ENCODE assay signal across 11 mouse cellular contexts in genomic region chr3:129254246-129254645, GRCm38 (mm10). TPM values are rescaled to one million over a fixed set of nuclear protein-coding genes. Genes with fewer than 3 reads are reported as not detected.
DNase-seq lines count a peak whose midpoint lies in the region; ATAC-seq lines count a peak whose summit lies in the region.
"Had no signal": no experiment of that assay in that cellular context is flagged by ENCODE, and none has a peak within 500 bp of the region (broad histone marks: within the 10 kb centered on the region; RNA-seq: fewer than 3 reads in every experiment).

No protein-coding gene starts in this region.

- no peak overlapping the region for H3K27ac ChIP-seq in hindbrain, embryonic 15.5 days (replicated peaks)
- H3K27ac ChIP-seq in hindbrain, embryonic 13.5 days: no peak overlapping the region
- H3K27ac ChIP-seq in stomach, embryonic 15.5 days: no peak overlapping the region
- H3K27ac ChIP-seq: liver, embryonic 12.5 days had no signal

- peak overlapping the region; percentile 23; the same call in 1 of the 2 replicates for H3K4me2 ChIP-seq in hindbrain, embryonic 15.5 days
- H3K4me2 ChIP-seq in hindbrain, embryonic 13.5 days: no peak overlapping the region
- peak overlapping the region; percentile 27 for H3K4me2 ChIP-seq in stomach, embryonic 15.5 days
- H3K4me2 ChIP-seq: liver, embryonic 12.5 days had no signal

- 50% methylated on average over 10 of the region's 10 CpGs for WGBS in hindbrain, embryonic 15.5 days
- WGBS in hindbrain, embryonic 13.5 days: 53% methylated on average over 10 of the region's 10 CpGs
- whole genome bisulfite sequencing in stomach, embryonic 15.5 days: 38% methylated on average over 10 of the region's 10 CpGs

- H3K9ac ChIP-seq in hindbrain, embryonic 15.5 days: no peak overlapping the region
- no peak overlapping the region for H3K9ac ChIP-seq in hindbrain, embryonic 13.5 days
- no peak overlapping the region for H3K9ac ChIP-seq in stomach, embryonic 15.5 days
- H3K9ac ChIP-seq: liver, embryonic 12.5 days had no signal

- no peaks in the 10 kb centered on the region for H3K27me3 ChIP-seq in hindbrain, embryonic 15.5 days
- no peaks in the 10 kb centered on the region for H3K27me3 ChIP-seq in hindbrain, embryonic 13.5 days
- H3K27me3 ChIP-seq in stomach, embryonic 15.5 days (replicated peaks): no peaks in the 10 kb centered on the region

- no peaks in the 10 kb centered on the region for H3K4me1 ChIP-seq in hindbrain, embryonic 15.5 days (replicated peaks)
- H3K4me1 ChIP-seq in hindbrain, embryonic 13.5 days (replicated peaks): no peaks in the 10 kb centered on the region
- H3K4me1 ChIP-seq in stomach, embryonic 15.5 days: no peaks in the 10 kb centered on the region
- H3K4me1 ChIP-seq: liver, embryonic 12.5 days had no signal

- H3K9me3 ChIP-seq in hindbrain, embryonic 15.5 days: no peaks in the 10 kb centered on the region
- no peaks in the 10 kb centered on the region for H3K9me3 ChIP-seq in hindbrain, embryonic 13.5 days
- H3K9me3 ChIP-seq in stomach, embryonic 15.5 days: no peaks in the 10 kb centered on the region
- H3K9me3 ChIP-seq: liver, embryonic 12.5 days had no signal

- ATAC-seq in hindbrain, embryonic 15.5 days (ENCODE audit: low FRiP score, low read depth): no peak
- no peak for ATAC-seq in hindbrain, embryonic 13.5 days (ENCODE audit: low FRiP score)
- no peak for ATAC-seq in stomach, embryonic 15.5 days (ENCODE audit: insufficient read depth, low FRiP score, low read depth)
- ATAC-seq: liver, embryonic 12.5 days had no signal

- DNase-seq in right cerebral cortex, postnatal 10 days (ENCODE audit: low spot score in 2 of 2): peak; percentile 27 to 52
- DNase-seq in right cerebral cortex, postnatal 36 days (ENCODE audit: low spot score in 2 of 2): no peak
- peak; percentile 14 to 49 for DNase-seq in layer of hippocampus, adult 8-10 months (ENCODE audit: low spot score in 2 of 2)
- no peak for DNase-seq in kidney, postnatal 25 days
- DNase-seq: lung, postnatal 36 days; thymus, postnatal 25 days had no signal

- no peaks in the 10 kb centered on the region for H3K36me3 ChIP-seq in hindbrain, embryonic 15.5 days
- no peaks in the 10 kb centered on the region for H3K36me3 ChIP-seq in hindbrain, embryonic 13.5 days
- H3K36me3 ChIP-seq in stomach, embryonic 15.5 days: no peaks in the 10 kb centered on the region
- H3K36me3 ChIP-seq: liver, embryonic 12.5 days had no signal

- H3K4me3 ChIP-seq in hindbrain, embryonic 15.5 days: no peak overlapping the region
- no peak overlapping the region for H3K4me3 ChIP-seq in hindbrain, embryonic 13.5 days
- no peak overlapping the region; the same call in 1 of the 2 replicates for H3K4me3 ChIP-seq in stomach, embryonic 15.5 days (replicated peaks)
- H3K4me3 ChIP-seq: liver, embryonic 12.5 days had no signal

RNA-seq across cellular contexts. Expression of gene Pitx2, which starts 54.6 kb away (rescaled TPM):
- polyA plus RNA-seq in hindbrain, embryonic 15.5 days (2015; fragmentation: Nextera tagmentation; extraction: Ambion mirVana): 1.5 and 1.6 TPM in 2 replicates
- polyA plus RNA-seq in hindbrain, embryonic 13.5 days (2015; fragmentation: Nextera tagmentation; extraction: Ambion mirVana): 2.1 and 2.6 TPM in 2 replicates
- not detected for total RNA-seq in layer of hippocampus, adult 8-10 months (2022)
- 16.5 and 23.8 TPM in 2 replicates for polyA plus RNA-seq in stomach, embryonic 15.5 days (2015; fragmentation: Nextera tagmentation; extraction: Ambion mirVana)
- total RNA-seq: left cerebral cortex, adult 8-10 months had no signal

Comparison
In these comparisons a context has a peak if more than half of its experiments do, and no peak if none do; other contexts are left out.
1. DNase-seq: peak in right cerebral cortex, postnatal 10 days (2 of 2) and layer of hippocampus, adult 8-10 months (2 of 2); none in right cerebral cortex, postnatal 36 days (0 of 2) and kidney, postnatal 25 days (0 of 2).